Mouse (Mus musculus) inflammation-experienced regulatory T-cells (primary cell): ENCODE results near the gene Sorl1. TPM values are rescaled to one million over a fixed set of nuclear protein-coding genes. Genes with fewer than 3 reads are reported as not detected.

Source experiments
- polyA plus RNA-seq, 2 experiments: library from polyadenylated mRNA; unstranded; fragments of 100-300 nt; shearing (Covaris generic); gene quantifications; one replicate each; pipeline ENCODE4 v1.2.1; 2017

The Sorl1 gene
- 10 to 100 TPM; 37.6 to 58.4 TPM for polyA plus RNA-seq

GRCm38 (mm10) chr9:42123713-42124576, at the start of gene Sorl1:
TSS of gene Sorl1 (minus strand) at chr9:42124297.

Other genes starting within 250 kb of the Sorl1 start
- gene Sc5d, start 140.0 kb upstream of the Sorl1 start, polyA plus RNA-seq: 100 to 1,000 TPM in 1 of 2 experiments, 10 to 100 TPM in 1; 63.6 to 104 TPM